Mouse (Mus musculus): ENCODE data around the gene Prrx1. TPM values are rescaled to one million over a fixed set of nuclear protein-coding genes. Genes with fewer than 3 reads are reported as not detected.

The Prrx1 gene
- 0.12 TPM in 1 of 2 replicates, not detected in the other for total RNA-seq (2017)

DNA sequence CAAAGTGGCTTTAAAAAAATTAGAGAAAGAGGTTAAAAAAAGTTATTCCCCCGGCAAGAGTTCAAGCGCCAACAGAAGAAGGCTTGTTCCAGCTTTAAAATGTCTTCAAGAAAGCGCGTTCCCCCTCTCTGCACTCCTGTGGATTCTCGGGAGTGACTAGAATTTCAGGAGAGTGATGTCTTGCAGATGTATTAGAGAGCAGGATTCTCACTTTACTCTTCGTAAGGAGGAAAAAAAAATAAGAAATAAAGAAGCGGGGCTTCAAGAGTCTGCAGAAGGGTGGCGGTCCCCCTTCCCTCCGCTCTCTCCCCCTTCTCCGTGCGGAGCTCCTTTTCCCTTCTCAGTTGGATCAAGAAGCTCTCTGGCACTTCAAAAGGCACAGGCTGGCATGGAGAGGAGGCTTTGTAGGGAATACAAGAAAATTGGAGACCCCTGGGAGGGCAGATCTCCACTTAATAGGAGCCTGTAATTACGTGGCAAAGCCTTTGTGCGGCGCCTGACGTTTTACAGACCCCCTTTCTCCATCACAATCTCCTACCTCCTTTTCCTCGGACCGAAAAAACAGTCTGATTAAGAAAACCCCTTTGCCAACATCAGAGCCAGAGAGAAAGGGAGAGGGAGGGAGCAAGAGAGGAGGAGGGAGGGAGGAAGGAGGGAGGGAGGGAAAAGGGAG, at the start of gene Prrx1:
Gene Prrx1 (minus strand): TSS at position 610 of the 673 bp plus-strand sequence.
- ATAC-seq (ENCODE audit: extremely low read depth, insufficient number of reproducible peaks, low FRiP score, poor library complexity, severe bottlenecking) = no peak

DNA sequence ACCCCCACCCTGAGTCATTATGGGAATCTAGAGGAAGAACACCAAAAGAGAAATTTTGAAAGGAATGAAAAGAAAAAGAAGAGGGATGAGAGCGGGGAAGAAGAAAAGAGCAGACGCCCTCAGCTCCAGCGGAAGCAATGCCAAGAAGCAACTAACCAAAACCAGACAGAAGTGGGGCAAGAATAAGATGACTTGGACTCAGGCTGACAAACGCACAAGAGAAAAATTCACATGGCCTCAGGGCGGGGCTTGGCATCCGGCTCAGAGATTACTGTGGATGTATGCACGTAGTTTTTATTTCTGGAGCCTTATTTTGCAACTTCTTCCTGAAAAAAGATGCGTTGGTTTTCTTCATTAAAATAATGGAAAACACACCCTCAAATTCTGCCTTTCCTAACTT, 48.7 kb upstream of the Prrx1 start:
- ATAC-seq (ENCODE audit: extremely low read depth, insufficient number of reproducible peaks, low FRiP score, poor library complexity, severe bottlenecking) = no peak

DNA sequence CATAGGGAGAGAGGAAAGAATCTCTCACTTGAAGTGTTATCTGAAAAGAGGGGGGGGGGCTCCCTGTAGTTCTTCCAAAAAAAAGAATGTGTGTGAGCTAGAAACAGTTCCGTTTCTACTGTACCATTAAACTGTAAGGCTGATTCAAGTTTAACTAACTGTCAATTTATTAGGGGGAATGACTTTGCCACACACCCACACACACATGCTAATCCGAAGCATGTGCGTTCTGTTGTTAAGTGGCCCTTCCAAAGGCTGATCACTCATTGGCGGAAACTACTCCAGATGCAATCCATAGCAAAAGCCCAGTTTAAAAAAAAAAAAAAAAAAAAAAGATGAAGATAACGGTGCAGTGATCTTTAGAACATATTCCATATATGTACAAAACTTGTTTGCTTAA, 47.9 kb upstream of the Prrx1 start:
- no peak for ATAC-seq (ENCODE audit: extremely low read depth, insufficient number of reproducible peaks, low FRiP score, poor library complexity, severe bottlenecking)

DNA sequence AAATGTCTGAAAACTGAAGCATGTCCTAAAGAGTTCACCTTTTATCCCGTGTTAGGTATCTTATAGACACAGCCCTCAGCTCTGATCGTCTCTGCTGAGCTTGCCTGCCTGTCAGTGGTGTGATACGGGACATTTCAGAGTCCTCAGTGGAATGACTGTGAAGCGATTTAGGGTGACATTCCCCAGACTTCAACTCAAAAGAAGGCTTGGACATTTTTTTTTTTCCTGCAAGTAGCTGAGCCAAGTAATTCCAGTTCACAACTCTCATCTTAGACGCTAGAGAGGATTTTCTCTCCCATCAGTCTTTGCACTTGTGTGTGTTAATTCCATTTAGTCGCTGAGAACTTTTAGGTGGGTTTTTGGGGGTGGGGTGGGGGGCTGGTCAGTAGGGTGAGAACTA, 47.3 kb upstream of the Prrx1 start:
- no peak for ATAC-seq (ENCODE audit: extremely low read depth, insufficient number of reproducible peaks, low FRiP score, poor library complexity, severe bottlenecking)

DNA sequence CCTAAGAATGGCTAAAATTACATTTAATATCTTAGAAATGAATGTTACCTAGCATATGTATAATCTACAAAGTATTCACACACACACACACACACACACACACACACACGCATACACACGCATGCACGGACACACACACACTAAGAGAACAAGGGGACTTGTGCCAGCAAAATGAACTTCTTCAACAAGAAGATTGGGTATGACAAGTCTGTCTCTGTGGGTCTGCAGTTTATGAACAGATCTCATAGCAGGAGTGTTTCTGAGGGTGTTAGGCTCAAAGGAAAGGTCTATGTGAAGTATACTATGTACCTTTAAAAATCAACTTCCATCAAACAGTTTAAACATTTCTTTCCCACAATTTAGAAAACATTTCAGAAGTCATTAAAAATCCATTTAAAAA, 46.0 kb upstream of the Prrx1 start:
- no peak for ATAC-seq (ENCODE audit: extremely low read depth, insufficient number of reproducible peaks, low FRiP score, poor library complexity, severe bottlenecking)

DNA sequence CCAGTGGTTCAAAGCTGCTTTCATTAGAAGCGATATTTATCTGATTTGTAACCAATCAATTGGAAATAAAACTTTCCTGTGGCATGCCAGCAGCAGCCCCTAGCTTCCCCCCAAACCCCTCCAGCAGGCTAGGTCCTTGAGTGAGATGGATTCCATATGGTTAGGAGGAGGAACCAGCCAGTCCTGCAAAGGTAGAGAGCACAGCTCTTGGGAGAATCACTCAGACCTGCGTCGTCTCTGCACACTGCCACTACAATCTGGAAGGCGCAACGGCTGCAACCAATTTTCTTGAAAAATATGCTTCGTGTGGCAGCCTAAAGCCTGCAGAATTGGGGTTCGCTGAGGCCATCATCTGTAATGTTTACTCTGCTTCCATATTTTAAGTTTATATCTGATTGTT, 44.7 kb upstream of the Prrx1 start:
- ATAC-seq (ENCODE audit: extremely low read depth, insufficient number of reproducible peaks, low FRiP score, poor library complexity, severe bottlenecking) = no peak

DNA sequence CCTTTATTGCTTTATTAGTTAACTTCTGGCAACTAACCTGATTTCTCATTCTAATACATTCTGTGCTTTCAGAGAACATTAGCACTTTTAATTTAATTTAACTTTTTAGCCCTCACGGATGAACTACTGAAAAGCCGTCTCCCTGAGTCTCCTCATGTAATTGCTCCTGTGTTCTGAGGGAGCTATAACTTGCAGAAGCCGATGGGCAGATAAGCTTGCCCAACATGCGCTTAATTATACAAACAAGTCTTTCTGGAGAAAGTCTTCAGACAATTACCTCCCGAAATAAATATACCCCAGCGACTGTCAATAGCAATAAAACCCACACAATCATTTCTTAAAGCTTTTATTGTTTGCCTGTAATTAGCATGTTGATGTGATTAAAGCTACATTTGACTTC, 44.2 kb upstream of the Prrx1 start:
- ATAC-seq (ENCODE audit: extremely low read depth, insufficient number of reproducible peaks, low FRiP score, poor library complexity, severe bottlenecking) = no peak

DNA sequence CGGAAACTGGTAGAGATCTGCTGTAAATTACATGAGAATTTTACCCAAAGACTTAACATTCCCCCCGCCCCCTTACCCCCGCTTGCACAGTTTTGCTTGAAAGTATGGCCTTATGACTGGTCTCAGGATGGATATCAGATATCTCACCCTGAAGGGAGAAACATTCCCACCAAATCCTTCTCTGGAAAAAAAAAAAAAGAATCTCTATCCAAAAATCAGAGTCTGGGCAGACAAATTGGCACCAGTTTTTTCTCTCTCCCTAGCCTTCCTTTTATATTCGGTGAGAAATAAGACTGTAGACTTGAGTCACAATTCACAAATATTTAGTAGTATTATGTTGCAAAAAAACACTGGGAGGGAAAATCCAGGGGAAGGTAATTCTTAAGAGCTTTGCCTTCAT, 42.7 kb upstream of the Prrx1 start:
- no peak for ATAC-seq (ENCODE audit: extremely low read depth, insufficient number of reproducible peaks, low FRiP score, poor library complexity, severe bottlenecking)

DNA sequence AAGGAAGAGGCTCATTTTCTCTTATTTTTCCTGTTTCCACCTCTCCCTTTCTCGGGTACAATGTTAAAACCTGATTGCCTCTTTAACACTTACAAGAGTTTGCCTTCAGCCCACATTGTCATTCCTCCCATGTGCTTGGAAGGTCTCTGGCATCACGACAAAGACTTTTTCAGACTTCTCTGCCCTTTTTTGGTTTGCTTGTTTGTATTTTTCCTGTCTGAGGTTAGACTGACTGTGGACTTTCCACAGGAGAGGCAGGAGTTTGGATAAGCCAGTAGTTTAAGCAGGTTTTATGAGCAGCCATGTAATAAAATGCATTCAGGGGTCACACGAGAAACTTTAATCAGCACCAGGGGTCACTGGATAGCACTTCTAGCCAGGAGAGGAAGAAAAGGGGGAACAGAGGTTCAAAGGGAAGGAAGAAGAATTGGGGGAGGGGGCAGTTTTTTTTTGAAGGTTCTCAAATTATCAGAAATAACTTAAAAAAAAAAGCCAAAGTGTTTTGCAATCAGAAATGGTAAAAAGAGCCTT, 42.2 kb upstream of the Prrx1 start:
- no peak for ATAC-seq (ENCODE audit: extremely low read depth, insufficient number of reproducible peaks, low FRiP score, poor library complexity, severe bottlenecking)

DNA sequence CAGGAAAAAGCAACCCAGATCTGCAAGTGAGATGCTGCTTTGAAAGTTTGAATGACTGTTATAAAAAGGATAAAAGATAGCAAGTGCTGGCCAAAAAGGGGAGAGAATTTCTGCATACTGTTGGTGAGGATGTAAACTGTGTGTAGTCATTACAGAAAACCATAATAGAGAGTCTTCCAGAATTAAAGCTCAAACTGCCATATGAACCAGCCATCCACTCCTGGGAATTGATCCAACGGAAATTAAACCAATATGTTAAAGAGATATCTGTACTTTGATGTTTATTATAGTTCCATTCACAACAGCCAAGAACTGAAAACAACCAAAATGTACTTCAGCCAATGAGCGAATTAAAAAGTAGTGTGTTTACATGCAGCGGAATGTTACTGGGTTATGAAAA, 37.5 kb upstream of the Prrx1 start:
- no peak for ATAC-seq (ENCODE audit: extremely low read depth, insufficient number of reproducible peaks, low FRiP score, poor library complexity, severe bottlenecking)

DNA sequence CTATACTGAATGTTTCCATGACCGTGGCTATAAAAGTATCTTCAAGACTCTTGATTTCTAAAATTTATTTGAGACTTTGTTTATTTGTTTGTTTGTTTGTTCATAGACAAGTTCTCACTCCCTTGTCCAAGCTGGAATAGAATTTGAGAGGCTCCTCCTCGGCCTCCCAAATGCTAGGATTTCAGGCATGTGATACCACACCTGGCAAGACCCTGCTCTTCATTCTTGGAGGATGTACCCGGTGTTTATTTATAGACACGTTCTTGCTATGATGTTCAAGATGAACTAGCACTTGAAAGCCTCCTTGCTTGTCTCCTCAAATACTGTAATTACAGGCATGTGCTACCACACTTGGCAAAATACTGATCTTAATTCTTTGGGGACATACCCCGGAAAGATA, 32.0 kb upstream of the Prrx1 start:
- no peak for ATAC-seq (ENCODE audit: extremely low read depth, insufficient number of reproducible peaks, low FRiP score, poor library complexity, severe bottlenecking)

DNA sequence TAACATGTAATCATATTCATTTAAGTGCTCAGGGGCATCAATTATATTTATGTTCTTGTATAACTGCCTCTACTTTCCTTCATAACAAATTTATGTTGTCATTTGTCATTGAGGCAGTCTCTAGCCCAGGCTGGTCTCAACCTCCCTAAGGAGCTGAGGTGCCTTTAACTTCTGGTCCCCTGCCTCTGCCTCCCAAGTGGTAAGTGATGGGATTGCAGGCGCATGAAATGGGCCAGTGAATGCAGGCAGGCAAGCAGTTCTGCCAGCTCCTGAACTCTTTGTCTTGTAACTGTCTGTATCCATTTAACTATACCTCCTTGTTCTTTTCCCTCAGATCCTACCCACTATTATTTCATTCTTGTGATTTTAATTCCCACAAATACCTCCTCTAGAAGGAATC, 31.4 kb upstream of the Prrx1 start:
- no peak for ATAC-seq (ENCODE audit: extremely low read depth, insufficient number of reproducible peaks, low FRiP score, poor library complexity, severe bottlenecking)

DNA sequence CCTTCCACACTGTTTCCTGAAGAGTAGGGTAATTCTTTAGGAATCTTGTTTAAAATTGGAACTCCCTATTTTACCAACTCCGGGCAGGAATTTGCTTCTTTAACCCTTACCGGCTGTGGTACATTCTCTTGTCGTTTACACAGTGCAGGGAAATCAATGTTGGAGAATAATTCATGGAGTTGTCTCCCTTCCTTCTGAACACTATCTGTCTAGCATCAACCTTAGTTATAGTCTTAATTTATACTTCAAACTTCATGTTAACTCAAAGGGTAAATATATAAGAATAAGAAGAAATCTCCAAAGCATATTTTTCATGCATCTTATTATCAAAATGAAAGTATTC, 25.7 kb upstream of the Prrx1 start:
- ATAC-seq (ENCODE audit: extremely low read depth, insufficient number of reproducible peaks, low FRiP score, poor library complexity, severe bottlenecking) = no peak

DNA sequence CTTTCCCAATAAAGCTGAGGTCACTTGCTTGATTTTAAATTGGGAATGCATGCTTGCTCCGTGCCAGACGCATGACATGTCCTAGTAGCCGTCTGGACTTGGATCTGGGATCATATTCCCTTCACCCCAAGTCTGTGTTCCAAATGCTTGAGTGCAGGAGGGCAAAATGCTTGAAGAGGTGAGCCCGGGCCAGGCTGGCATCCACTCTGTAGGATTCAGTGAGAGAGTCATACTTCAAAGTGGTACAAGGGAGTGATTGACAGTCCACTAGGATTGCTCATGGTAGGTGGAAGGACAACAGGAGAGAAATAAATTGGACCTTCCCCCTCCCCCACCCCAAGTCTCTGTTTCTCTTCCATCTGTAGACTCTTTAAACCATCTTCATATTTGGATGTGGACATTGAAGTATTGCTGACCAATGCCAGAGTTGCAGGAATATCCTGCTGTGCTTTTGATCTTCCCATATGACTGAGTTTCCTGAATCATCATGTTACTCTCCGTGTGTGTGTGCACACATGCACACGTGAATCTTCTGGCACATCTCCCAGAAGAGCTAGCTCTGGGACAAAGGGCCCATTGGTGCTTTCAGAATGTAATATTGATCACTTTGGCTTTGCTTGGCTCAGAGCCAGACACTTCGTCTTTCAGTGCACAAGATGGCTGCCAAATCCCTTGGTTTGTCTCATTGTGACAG, 25.2 kb upstream of the Prrx1 start:
- no peak for ATAC-seq (ENCODE audit: extremely low read depth, insufficient number of reproducible peaks, low FRiP score, poor library complexity, severe bottlenecking)

DNA sequence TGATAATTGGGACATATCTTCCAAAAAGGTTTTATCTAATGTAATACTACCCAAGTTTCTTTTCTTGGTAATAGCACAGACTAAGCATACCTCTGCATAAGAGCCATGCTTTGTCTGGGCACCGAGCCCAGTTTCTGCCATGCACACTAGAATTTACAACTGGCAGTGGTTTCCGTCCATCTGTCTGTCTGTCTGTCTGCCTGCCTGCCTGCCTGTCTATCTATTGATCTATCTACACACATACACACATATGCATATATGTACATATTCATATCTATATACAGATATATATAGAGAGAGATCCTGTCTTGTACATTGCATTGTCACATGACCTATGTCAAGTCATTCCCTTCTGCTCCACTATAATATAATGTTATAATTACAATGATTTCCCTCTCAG, 24.3 kb upstream of the Prrx1 start:
- ATAC-seq (ENCODE audit: extremely low read depth, insufficient number of reproducible peaks, low FRiP score, poor library complexity, severe bottlenecking) = no peak

DNA sequence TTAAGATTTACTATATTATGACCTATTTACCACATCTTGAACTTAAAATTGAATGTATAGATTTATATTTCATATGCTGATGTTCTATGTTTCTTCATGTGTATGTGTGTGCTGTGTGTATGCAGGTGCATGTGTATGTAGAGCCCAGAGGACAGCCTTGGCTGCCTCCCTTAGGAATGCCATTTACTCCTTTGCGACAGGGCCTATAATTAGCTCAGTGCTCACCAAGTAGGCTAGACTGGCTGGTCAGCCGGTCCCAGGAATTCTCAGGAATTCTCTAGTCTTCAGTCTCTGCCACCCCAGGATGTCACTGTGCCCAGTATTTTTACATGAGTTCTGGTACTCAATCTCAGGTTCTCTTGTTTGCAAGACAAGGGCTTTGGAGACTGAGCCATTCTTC, 13.8 kb upstream of the Prrx1 start:
- no peak for ATAC-seq (ENCODE audit: extremely low read depth, insufficient number of reproducible peaks, low FRiP score, poor library complexity, severe bottlenecking)

DNA sequence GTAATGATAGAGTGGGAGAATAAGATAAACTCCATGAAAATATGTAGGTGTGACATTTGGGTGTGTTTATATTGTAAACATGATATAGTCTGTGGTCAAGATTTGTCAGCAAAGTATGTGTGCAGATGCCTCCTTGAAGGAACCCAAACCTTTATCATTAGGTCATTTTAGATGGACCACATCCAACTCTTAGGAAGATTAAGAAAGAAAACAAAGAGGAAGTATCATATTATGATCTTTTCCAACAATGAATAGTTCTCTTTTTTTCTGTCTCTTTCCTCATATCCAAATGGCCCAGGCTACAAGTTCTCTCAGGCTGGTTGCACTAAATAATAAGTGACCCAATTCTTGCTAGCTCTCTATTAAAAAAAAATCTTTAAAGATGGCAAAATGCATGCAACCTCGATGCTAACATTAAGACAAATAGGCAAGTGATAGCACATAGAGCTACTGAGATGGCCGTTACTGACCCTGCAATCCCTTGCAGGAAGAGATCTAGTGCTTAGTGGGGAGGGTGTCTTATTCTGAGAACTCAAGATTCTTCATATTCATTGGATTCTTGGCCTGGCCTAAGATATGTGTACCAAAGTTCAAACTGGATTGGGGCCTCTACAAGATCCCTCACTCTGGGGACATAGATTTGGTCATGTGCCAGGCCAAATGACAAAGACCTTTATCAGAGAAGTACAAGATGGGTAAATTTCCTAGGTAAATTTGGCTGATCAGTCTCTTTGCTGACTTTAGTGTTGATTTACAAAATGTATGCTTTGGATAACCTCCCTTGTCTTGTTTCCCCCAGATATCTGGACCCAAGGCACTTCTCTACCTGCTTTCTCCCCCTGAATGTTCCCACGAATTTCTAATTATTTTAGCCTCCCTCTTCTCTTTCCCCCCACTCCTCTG, 6.4 kb upstream of the Prrx1 start:
- no peak for ATAC-seq (ENCODE audit: extremely low read depth, insufficient number of reproducible peaks, low FRiP score, poor library complexity, severe bottlenecking)

DNA sequence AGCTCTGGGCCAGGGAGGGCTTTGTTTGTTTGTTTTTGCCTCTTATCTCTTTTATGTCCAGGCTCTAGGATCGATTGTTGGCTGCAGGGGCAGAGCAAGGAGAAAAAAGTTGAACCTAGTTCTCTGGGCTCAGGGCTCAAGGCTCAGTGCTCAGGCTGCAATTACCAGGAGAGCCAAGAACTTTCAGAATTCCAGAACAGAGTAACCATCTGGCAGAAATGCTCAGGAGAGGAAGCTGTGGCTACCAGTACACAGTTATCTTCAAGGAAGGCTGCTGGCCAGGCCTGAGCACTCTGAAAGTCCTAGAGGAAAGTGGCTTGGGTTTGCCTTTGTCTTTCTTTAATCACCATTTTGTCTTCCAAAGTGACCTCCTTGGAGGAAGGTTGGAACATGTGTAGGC, 3.4 kb upstream of the Prrx1 start:
- no peak for ATAC-seq (ENCODE audit: extremely low read depth, insufficient number of reproducible peaks, low FRiP score, poor library complexity, severe bottlenecking)

DNA sequence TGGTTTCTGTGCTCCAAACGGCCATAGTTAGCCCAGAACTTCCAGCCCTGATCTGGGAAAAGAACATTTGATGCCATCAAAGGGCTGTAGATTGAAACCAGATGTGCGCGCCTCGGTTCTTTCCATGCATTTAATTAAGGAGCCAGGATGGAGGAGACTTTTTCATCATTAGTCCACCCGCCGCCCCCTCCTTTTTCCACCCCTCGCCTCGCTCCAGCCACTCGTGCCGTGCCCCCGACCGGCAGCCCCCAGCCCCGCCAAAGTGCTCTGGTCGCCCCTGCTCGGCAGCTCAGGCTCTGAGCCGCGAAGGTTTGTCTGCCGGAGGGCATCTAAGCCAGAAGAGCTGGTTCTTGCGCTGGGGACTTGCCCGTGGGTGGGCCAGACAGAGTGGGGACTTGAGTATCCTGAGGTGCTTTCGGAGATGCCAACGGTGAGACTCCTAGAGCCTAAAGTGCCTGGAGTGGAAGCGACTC, 1.4 kb upstream of the Prrx1 start:
- ATAC-seq (ENCODE audit: extremely low read depth, insufficient number of reproducible peaks, low FRiP score, poor library complexity, severe bottlenecking) = no peak

All from neutrophil, adult 5-6 weeks (primary cell).